Mouse (Mus musculus) hindbrain, embryonic 12.5 days (tissue): Measurements from ENCODE around the gene Galnt9. TPM values are rescaled to one million over a fixed set of nuclear protein-coding genes. Genes with fewer than 3 reads are reported as not detected.

ENCODE experiments used
- ATAC-seq: fragments of 200-750 bp; cut with Nextera tagmentation; 2 replicates; pipeline ENCODE4 v1.8.0; 2017; ENCODE audit warnings: moderate TSS enrichment; ENCODE audit not compliant: low FRiP score
- H3K27ac ChIP-seq: fragments of 300-500 bp; sonication (generic); 2 replicates; pipeline ENCODE4 v1.5.1; 2016; ENCODE audit warnings: mild to moderate bottlenecking
- H3K27me3 ChIP-seq: fragments of 300-500 bp; sonication (generic); 2 replicates; pipeline ENCODE4 v1.6.1; 2016; ENCODE audit warnings: mild to moderate bottlenecking
- H3K36me3 ChIP-seq: fragments of 300-500 bp; sonication (generic); 2 replicates; pipeline ENCODE4 v1.6.1; 2016; ENCODE audit warnings: mild to moderate bottlenecking
- H3K4me1 ChIP-seq: fragments of 300-500 bp; sonication (generic); 2 replicates; pipeline ENCODE4 v1.6.1; 2016
- H3K4me2 ChIP-seq: fragments of 300-500 bp; sonication (generic); replicated peaks from 2 replicates; pipeline ENCODE4 v1.6.1; 2016; ENCODE audit warnings: mild to moderate bottlenecking
- H3K4me3 ChIP-seq: fragments of 300-500 bp; sonication (generic); 2 replicates; pipeline ENCODE4 v1.5.1; 2016; ENCODE audit warnings: mild to moderate bottlenecking
- H3K9ac ChIP-seq: fragments of 300-500 bp; sonication (generic); 2 replicates; pipeline ENCODE4 v1.6.1; 2016; ENCODE audit warnings: mild to moderate bottlenecking, moderate library complexity
- H3K9me3 ChIP-seq: fragments of 300-500 bp; sonication (generic); replicated peaks from 2 replicates; pipeline ENCODE4 v1.6.1; 2016; ENCODE audit warnings: mild to moderate bottlenecking
- WGBS: fragments of 180-500 bp; shearing (Covaris S2); methylation state at CpG from one replicate; pipeline ENCODE4 v1.1.7; 2016; 5-methylcytosine and 5-hydroxymethylcytosine counted together
- polyA plus RNA-seq: library from polyadenylated mRNA; unstranded; fragments of >200 nt; fragmentation: Nextera tagmentation; extraction: Ambion mirVana; gene quantifications from 2 replicates; pipeline ENCODE4 v1.2.1, GENCODE M21; 2016

Galnt9 gene
- polyA plus RNA-seq, 1 experiment from 2014 or later = 8.8 TPM

DNA sequence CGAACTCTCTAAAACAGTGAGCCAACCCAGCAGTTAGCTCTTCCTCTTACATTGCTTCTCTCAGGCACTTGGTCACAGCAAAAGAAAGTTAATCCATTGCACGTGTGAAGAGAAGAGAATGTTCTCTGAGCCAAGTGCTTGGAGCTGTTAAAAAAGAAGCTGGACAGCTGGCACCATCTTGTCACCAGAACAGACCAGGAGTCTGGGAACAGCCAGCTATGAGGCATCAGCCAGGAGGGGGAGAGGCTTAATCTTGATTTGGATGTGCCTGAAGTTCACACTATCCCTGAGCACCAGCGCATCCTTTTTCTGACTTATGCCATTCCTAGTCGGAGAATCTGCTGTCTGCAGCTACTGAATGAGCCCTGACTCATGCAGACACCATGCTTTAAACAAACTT lies 30.4 kb upstream of the Galnt9 start:
- H3K4me1 ChIP-seq = peaks cover 3% of the 10 kb centered on the region; the same call in 1 of the 2 replicates
- ATAC-seq = no peak
- H3K27me3 ChIP-seq = 0 out of 2 replicates have a peak, but pooled peaks cover 5% of the 10 kb centered on the region
- H3K4me2 ChIP-seq = no peak overlapping the region
- no peak overlapping the region for H3K9ac ChIP-seq
- H3K4me3 ChIP-seq = no peak overlapping the region
- H3K9me3 ChIP-seq = no peaks in the 10 kb centered on the region
- WGBS = 84% methylated on average over 4 of the region's 4 CpGs
- no peaks in the 10 kb centered on the region for H3K36me3 ChIP-seq
- H3K27ac ChIP-seq = no peak overlapping the region

DNA sequence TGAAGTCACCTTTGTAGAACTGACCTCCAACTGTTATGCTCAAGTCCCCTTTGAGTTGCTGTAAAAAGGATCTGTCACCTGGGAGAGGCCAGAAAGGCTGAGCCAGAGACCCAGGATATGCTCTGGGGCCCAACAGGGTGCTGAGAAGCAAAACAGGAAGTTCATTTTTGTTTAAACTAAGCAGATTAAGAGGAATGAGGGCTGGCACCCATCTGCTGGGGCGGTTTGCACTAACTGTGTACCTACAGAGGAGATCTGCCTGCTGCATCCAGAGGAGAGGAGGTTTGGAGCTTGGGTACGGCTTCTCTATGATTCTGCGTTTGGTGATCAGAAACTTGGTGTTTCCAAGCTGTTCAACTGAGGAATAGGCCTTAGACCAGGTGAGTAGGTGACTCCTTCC lies 29.5 kb upstream of the Galnt9 start:
- Histone ChIP-seq H3K27me3 (0 out of 2 replicates have a peak, but pooled peaks cover 2% of the 10 kb centered on the region), H3K27ac (no peak overlapping the region), H3K4me2 (no peak overlapping the region), H3K36me3 (no peaks in the 10 kb centered on the region), H3K4me1 (peaks cover 3% of the 10 kb centered on the region; the same call in 1 of the 2 replicates), H3K9ac (no peak overlapping the region), H3K4me3 (no peak overlapping the region), H3K9me3 (no peaks in the 10 kb centered on the region)
- no peak for ATAC-seq
- 75% methylated on average over 3 of the region's 3 CpGs for WGBS

DNA sequence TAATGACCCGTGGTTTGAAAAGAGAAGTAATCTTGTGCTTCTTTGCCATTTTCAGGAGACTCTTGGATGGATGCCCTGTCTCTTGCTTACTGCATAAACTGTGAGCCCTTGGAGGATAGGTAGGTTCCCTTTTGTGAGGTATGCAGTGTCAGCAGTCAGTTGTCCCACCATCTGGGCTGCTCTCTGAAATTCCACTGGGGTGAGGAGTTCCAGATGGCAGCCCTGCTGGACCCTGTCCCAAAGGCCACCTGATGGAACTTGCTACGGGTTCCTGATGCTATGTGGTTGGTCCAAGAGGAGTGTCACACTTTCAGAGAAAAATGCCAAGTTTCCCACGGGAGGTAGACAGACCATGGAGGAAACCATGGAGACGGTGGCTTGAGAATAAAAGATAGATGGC lies 27.8 kb upstream of the Galnt9 start:
- ATAC-seq = no peak
- H3K9ac ChIP-seq = no peak overlapping the region
- H3K4me1 ChIP-seq = peaks cover 3% of the 10 kb centered on the region; the same call in 1 of the 2 replicates
- 72% methylated on average over 4 of the region's 4 CpGs for WGBS
- H3K4me2 ChIP-seq = no peak overlapping the region
- 0 out of 2 replicates have a peak, but pooled peaks cover 2% of the 10 kb centered on the region for H3K27me3 ChIP-seq
- no peaks in the 10 kb centered on the region for H3K9me3 ChIP-seq
- no peak overlapping the region for H3K27ac ChIP-seq
- H3K36me3 ChIP-seq = no peaks in the 10 kb centered on the region
- H3K4me3 ChIP-seq = no peak overlapping the region

DNA sequence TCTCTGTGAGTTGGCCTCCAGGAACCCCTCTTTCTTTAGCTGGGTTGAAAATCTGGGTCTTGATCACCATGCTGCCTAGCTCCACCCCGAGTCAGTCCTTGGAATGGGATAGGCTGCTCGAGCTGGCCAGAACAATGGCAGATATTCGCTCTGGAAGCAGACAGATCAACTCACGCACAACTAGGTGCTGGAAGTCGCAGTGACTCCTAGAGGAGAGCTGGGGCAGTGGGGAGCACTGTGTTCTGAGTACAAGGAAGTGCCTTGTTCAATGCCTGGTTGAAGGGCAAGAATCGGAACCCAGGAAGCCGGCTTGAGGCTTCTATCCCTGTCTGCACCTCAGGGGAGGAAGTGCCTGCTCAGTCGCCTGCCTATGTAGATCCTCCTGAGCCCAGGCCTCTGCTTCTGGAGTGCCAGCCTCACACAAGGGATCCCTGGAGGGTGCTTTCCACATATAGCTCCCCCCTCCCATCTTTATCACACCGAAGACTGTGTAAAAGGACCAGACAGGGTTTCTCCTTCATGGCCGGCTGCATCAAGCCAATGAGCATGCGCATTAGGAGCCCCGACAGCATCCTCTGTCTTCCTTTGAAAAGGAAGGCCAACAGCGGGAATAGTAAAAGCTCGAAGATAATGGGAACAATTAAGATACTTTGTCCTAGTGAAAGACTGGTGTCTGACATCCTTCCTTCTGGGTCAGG lies 25.9 kb upstream of the Galnt9 start:
- Histone ChIP-seq H3K36me3 (no peaks in the 10 kb centered on the region), H3K27me3 (0 out of 2 replicates have a peak, but pooled peaks cover 2% of the 10 kb centered on the region), H3K4me1 (peaks cover 3% of the 10 kb centered on the region; the same call in 1 of the 2 replicates), H3K4me2 (peak overlapping the region; percentile 34; the same call in 1 of the 2 replicates), H3K27ac (no peak overlapping the region; the same call in 1 of the 2 replicates), H3K9me3 (no peaks in the 10 kb centered on the region), H3K9ac (peak overlapping the region; percentile 35; the same call in 1 of the 2 replicates), H3K4me3 (0 out of 2 replicates have a peak overlapping the region, but pooled peaks have one; percentile 6)
- peak; percentile 43 for ATAC-seq
- WGBS = 34% methylated on average over 14 of the region's 14 CpGs

DNA sequence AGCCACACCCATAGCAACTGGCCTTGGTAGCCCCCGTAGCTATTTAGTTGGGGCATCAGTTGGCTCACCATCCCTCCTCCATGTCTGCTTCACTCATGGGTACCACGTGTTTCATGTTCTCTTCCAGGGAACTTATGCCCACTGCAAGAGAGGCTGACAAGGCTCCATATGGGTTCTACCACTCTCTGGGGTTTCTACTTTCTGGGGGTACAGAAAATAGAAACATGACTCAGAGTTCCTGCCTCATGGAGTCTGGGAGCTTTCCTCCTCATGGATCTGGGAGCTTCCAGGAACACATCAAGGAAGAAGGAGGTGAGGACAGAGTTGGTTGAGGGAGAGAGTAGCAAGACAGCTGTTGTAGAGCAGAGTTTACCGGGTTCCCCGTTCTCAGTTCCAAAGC lies 23.2 kb upstream of the Galnt9 start:
- peaks cover 3% of the 10 kb centered on the region; the same call in 1 of the 2 replicates for H3K4me1 ChIP-seq
- no peaks in the 10 kb centered on the region for H3K36me3 ChIP-seq
- H3K4me3 ChIP-seq = no peak overlapping the region
- no peak overlapping the region for H3K9ac ChIP-seq
- 0 out of 2 replicates have a peak, but pooled peaks cover 2% of the 10 kb centered on the region for H3K27me3 ChIP-seq
- H3K4me2 ChIP-seq = no peak overlapping the region
- WGBS = 88% methylated on average over 4 of the region's 4 CpGs
- H3K27ac ChIP-seq = no peak overlapping the region
- H3K9me3 ChIP-seq = no peaks in the 10 kb centered on the region
- no peak for ATAC-seq

DNA sequence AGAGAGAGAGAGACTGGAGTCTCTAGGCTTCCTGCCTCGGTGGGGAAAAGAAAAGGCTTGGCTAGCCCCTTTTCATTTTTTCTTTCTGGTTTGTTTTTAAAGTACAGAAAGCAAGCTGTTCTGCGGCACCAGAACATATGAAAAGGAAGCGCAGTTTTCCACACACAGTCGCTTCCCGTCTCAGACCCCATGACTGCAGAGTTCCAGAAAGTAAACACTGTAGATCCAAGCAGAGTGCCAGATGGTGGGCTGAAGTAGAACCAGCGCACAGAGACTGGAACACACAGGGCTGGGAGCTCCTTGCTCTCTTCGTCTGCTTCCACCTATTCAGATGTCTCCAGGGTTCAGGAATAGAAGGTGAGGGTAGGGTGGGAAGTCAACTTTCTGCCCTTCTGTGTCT lies 22.3 kb upstream of the Galnt9 start:
- peaks cover 3% of the 10 kb centered on the region; the same call in 1 of the 2 replicates for H3K4me1 ChIP-seq
- no peak overlapping the region for H3K9ac ChIP-seq
- H3K9me3 ChIP-seq = no peaks in the 10 kb centered on the region
- no peak overlapping the region for H3K27ac ChIP-seq
- ATAC-seq = no peak
- H3K27me3 ChIP-seq = no peaks in the 10 kb centered on the region
- 70% methylated on average over 7 of the region's 7 CpGs for WGBS
- H3K4me2 ChIP-seq = no peak overlapping the region
- H3K4me3 ChIP-seq = no peak overlapping the region
- no peaks in the 10 kb centered on the region for H3K36me3 ChIP-seq

DNA sequence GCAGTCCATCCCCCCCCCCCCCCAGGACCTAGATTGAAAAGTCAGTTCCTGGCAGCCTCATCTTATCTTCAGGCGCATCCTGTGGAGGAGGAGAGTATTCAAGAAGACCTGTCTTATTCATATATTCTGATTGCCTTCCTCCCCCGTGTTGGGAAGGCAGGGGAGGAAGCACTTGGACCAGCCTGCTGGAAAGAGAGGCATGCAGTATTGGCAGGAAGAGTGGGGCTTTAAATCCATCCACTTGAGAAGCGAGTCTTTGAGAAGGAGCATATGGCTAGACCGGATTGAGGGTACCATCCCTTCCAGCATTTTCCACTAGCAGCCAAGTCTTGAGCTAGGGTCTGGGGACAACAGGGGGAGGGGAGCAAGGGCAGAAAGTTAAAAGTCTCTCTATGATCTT lies 20.9 kb upstream of the Galnt9 start:
- H3K27me3 ChIP-seq = no peaks in the 10 kb centered on the region
- H3K27ac ChIP-seq = no peak overlapping the region
- H3K4me2 ChIP-seq = no peak overlapping the region
- H3K9ac ChIP-seq = no peak overlapping the region
- peaks cover 2% of the 10 kb centered on the region; the same call in 1 of the 2 replicates for H3K4me1 ChIP-seq
- no peak for ATAC-seq
- no peaks in the 10 kb centered on the region for H3K9me3 ChIP-seq
- H3K4me3 ChIP-seq = no peak overlapping the region
- WGBS = 89% methylated on average over 4 of the region's 4 CpGs
- H3K36me3 ChIP-seq = no peaks in the 10 kb centered on the region

DNA sequence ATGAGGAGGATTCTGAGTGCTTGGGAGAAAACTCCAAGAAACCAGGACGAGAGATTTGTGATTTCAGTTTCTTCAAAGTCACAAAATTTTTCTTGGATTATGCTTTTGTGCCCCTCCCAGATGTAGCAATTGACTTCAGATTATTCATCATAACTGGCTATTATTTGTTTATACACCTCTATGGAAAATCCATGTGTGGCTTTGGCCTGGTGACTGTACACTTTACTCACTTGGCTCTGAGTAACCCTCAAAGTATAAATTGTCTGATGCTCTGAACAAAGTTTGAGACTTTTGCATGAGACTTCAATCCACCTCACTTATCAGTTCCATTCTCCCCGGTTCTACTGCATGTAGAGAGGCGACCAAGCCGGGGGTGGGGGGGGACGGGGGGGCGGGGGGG lies 18.5 kb upstream of the Galnt9 start:
- no peak for ATAC-seq
- WGBS = 84% methylated on average over 6 of the region's 6 CpGs
- H3K4me3 ChIP-seq = no peak overlapping the region

DNA sequence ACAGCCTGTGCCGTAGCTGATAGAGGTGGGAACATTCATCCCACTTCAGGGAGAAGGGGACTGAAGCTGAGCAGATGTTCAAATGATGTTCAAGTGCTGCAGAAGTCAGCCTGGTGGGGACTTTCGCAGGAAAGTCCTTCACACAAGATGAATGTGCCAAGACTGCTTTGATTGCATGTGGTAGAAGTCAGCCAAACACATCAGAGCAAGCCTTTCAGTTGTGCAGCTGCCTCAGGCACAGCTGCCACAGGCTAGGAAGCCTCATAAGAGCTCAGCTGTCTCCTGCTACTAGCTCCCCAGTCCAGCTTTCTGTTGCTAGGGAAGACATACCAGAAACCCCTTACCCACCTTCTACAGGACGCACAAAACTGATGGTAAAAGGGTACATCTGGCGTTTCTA lies 17.6 kb upstream of the Galnt9 start:
- H3K27me3 ChIP-seq = no peaks in the 10 kb centered on the region; the same call in 1 of the 2 replicates
- no peaks in the 10 kb centered on the region for H3K36me3 ChIP-seq
- H3K9ac ChIP-seq = no peak overlapping the region
- no peak overlapping the region for H3K4me2 ChIP-seq
- no peaks in the 10 kb centered on the region for H3K4me1 ChIP-seq
- H3K9me3 ChIP-seq = no peaks in the 10 kb centered on the region
- H3K27ac ChIP-seq = no peak overlapping the region
- WGBS = 86% methylated on average over 4 of the region's 4 CpGs
- no peak overlapping the region for H3K4me3 ChIP-seq
- no peak for ATAC-seq

More for the DNA sequence above, 18.5 kb upstream of the Galnt9 start:
- Histone ChIP-seq H3K4me2 (no peak overlapping the region), H3K27ac (no peak overlapping the region), H3K27me3 (no peaks in the 10 kb centered on the region), H3K9ac (no peak overlapping the region), H3K36me3 (no peaks in the 10 kb centered on the region), H3K9me3 (no peaks in the 10 kb centered on the region), H3K4me1 (no peaks in the 10 kb centered on the region)

DNA sequence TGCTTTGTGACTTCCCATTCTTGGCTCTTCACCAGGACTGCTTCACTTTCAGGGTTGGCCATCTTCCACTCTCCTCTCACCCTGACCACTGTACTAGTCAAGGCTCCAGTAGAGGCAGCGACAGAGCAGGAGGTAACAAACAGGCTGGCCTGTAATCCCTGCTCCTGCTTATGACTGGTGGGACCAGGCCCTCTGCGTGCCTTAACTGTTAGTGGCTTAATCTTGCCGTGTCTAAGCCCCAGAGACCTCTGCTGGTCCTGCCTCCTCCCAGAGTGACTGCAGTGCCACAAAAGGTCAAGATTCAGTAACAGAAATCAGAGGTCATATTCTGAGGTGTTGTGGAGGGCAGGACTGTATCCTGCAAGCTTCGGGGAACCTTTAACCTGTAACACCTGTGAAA lies 13.1 kb upstream of the Galnt9 start:
- Histone ChIP-seq H3K4me1 (no peaks in the 10 kb centered on the region), H3K27ac (no peak overlapping the region), H3K9ac (no peak overlapping the region), H3K36me3 (no peaks in the 10 kb centered on the region), H3K9me3 (0 out of 2 replicates have a peak, but pooled peaks cover 4% of the 10 kb centered on the region), H3K4me2 (no peak overlapping the region), H3K4me3 (no peak overlapping the region), H3K27me3 (no peaks in the 10 kb centered on the region; the same call in 1 of the 2 replicates)
- ATAC-seq = no peak
- WGBS = 66% methylated on average over 4 of the region's 4 CpGs

DNA sequence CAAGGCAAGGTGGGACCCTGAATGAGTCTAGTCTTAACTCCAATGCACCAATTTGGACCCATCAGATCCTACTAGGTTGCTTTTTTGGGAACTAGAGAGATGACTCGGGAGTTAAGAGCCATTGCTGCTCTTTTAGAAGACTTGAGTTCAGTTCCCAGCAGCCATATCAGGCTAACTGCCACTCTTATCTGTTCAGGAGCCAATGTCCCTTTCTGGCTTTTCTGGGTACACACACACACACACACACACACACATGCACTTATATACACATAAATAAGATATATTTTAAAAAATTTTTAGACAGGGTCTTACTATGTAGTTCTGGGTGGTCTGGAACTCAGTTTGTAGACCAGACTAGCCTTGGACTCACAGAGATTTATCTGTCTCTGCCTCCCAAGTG lies 9.8 kb upstream of the Galnt9 start:
- no peaks in the 10 kb centered on the region; the same call in 1 of the 2 replicates for H3K27me3 ChIP-seq
- 83% methylated on average over 1 of the region's 1 CpGs for WGBS
- no peak for ATAC-seq
- no peak overlapping the region for H3K4me2 ChIP-seq
- no peak overlapping the region for H3K9ac ChIP-seq
- 0 out of 2 replicates have a peak, but pooled peaks cover 4% of the 10 kb centered on the region for H3K9me3 ChIP-seq
- H3K4me1 ChIP-seq = no peaks in the 10 kb centered on the region
- no peak overlapping the region for H3K4me3 ChIP-seq
- H3K36me3 ChIP-seq = no peaks in the 10 kb centered on the region
- no peak overlapping the region for H3K27ac ChIP-seq

DNA sequence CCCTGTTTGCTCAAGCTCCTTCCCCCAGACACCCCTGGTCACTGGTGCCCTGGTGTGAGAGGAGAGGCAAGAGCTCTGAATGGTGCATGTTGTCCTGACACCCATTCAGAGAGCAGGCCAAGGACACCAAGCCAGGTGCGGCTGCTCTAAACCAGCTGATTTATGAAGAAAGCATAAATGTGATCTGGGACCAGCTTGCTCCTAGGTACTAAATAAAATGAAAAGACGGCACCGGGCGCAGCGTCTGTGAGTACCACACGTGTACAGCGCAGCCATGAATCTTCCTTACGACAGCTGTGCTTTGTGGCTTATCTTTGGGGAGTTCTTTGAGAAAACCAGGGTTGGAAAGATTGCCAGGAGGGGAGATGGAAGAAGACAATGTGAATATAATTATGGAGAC lies 8.2 kb upstream of the Galnt9 start:
- Histone ChIP-seq H3K9me3 (0 out of 2 replicates have a peak, but pooled peaks cover 4% of the 10 kb centered on the region), H3K4me3 (no peak overlapping the region), H3K4me1 (no peaks in the 10 kb centered on the region), H3K4me2 (no peak overlapping the region), H3K27ac (no peak overlapping the region), H3K36me3 (no peaks in the 10 kb centered on the region), H3K9ac (no peak overlapping the region), H3K27me3 (peaks cover 2% of the 10 kb centered on the region; the same call in 1 of the 2 replicates)
- 79% methylated on average over 8 of the region's 8 CpGs for WGBS
- no peak for ATAC-seq

DNA sequence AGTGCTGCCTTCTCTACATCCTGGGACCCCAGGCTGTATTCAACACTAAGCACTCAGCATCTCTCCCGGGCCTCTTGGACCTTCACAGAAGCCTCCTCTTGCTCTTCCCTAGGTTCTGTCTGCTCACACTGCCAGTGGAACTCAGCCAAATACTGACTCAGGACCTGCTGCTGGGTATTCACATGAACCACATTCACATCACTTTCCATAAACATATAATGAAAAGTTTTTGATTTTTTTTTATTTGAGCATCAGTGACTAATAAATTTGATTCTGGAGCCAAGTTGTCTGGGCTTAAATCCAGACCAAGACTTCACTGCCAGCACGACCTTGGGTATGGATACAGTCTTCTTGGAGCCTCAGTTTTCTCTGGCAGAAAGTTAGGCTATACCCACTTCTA lies 3.2 kb upstream of the Galnt9 start:
- no peak overlapping the region for H3K27ac ChIP-seq
- WGBS = 65% methylated on average over 2 of the region's 2 CpGs
- H3K4me1 ChIP-seq = peaks cover 21% of the 10 kb centered on the region
- no peak overlapping the region for H3K9ac ChIP-seq
- H3K27me3 ChIP-seq = peaks cover 39% of the 10 kb centered on the region
- H3K36me3 ChIP-seq = no peaks in the 10 kb centered on the region
- H3K9me3 ChIP-seq = no peaks in the 10 kb centered on the region
- no peak overlapping the region for H3K4me3 ChIP-seq
- no peak for ATAC-seq
- no peak overlapping the region for H3K4me2 ChIP-seq
